Mouse (Mus musculus): Measurements from ENCODE around the gene Clstn3.
"Not testable (repeated sequence)": the region's sequence is repeated elsewhere in the genome, so short reads cannot be mapped to it uniquely, and the experiment has no call there.

Gene Clstn3

DNA sequence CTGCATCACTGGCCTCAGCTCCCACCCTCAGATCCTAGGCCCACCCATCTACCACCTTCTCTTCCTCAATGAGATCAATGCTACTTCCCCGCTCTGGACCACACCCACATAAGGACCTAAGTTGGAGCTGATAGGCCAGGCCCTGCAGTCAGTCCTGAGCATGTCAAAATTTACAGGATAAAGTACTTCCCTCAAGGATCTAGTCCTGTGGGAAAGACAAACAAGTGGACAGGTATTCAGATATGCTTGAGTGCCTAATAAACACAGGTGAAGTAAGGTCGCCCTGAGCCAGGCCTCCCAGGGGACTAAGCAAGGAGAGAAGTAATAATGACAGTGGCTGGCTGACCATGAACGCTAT lies 15.0 kb upstream of the Clstn3 start:
- DNase-seq (ENCODE audit: low read depth, low spot score): no peak

DNA sequence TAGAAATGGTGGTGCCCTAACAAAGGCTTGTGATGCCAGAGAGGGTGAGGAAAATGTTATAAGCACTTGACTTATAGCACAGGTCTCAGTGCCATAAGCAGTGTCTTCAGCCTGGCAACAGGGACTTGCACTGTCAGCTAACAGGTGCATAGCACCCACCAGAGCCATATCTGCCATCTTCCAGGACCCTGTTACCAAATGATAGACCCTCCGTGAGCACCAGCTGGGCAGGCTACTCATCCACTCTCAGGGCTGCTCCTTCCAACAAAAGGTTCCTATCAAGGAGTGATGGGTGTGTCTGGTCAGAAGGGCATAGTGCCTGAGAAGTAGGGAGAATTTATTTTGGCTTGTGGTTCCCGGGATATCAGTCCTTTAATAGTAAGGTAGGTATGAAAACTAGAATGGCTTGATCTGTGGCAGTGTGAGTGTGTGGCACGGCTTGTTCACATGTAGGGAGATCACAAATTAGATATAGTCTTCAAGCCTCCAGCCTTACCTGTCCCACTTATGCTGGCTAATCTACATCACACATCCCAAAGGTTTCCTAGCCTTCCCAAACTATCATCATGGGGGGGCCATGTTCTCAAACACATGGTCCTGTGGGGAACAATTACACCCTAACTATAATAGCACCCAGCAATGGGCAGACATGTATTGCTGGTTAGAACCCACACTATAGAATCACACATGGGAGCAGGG lies 14.4 kb upstream of the Clstn3 start:
- no peak for DNase-seq (ENCODE audit: low read depth, low spot score)

DNA sequence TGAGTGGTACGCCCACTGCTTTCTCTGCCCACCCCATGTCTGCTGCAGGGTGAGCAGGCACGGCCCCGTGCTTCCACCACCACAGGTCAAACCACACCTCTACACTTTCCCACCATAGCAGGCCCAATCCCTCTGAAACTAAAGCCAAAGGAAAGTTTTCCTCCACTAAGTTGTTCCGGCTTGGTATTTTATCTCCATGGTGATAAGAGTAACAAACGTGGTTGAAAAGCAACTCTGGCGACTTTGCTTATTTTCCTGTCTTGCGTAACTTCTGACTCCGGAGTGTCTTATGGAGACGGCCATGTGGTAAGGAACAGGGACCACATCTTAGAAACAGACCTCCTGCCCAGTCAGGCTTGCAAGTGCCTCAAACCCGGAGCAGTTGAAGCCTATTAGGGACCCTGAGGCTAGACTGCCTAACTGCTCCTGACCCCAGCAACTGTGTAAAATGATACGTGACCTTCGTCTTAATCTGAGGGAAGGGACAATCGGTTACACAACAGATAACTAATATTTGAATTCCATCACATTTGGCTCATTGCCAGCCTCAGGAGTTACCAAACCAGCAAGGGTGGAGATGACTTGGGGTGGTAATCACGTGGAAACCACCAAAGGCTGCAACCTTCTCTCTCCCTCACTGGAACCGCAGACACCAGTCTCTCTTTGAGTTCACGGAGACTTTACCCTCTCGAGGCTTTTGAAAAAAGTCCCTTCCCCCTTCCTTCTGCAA lies 13.5 kb upstream of the Clstn3 start:
- DNase-seq (ENCODE audit: low read depth, low spot score): no peak

DNA sequence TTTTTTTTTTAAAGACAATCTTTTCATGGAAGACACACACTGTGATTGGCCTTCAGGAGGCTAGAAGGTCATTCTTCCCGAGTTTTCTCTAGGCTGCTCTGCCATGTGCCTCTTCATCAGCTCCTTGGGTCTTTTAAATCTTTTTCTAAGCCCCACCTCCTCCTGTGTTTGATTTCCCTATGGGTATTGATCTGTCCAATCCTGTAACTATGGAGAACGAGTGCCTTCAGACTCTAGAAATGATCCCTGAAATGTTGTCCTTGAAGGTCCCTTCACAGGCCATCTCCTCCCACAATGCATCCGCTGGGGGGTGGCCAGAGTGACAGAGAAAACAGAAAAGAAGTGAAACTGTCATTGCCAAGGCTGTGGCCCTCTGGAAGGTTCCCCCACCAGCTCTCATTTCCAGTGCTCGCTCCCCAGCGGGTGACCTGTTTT lies 12.6 kb upstream of the Clstn3 start:
- no peak for DNase-seq (ENCODE audit: low read depth, low spot score)

DNA sequence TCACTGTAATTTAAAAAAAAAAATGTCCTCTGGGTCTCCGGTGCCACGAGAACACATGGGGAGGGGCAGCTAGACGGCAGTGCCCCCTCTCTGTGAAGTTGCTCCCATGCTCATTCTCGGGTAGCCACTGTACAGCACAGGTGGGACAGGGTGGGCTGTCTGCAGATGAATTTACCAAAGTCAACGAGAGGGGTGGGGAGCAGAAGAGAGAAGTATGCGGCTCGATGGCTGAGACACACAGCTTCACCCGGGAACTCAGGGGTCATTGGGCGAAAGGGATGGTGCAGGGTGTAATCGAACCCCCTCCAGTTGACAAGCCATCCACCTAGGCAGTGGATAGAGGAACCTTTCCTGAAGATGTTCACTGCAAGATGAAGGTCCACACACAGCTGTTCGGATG lies 12.2 kb upstream of the Clstn3 start:
- no peak for DNase-seq (ENCODE audit: low read depth, low spot score)

DNA sequence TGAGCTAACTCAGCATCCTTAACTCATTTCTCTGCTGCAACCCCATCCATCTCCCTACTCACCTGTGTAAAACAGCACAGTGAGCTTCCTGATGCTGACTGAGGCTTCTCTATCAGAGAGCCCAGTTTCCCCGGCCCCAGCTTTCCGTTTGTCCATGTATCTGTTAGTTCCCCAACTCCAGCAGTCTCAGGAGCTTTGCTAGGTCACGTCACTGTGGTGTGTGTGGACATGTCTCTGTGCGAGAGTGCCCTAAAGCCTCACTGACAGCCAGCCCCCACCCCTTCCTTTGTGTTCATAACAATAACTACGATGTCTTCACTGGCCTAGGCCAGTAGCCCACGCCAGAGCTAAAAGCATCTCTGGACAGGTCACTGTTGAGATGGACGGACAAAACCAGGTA lies 11.6 kb upstream of the Clstn3 start:
- no peak for DNase-seq (ENCODE audit: low read depth, low spot score)

DNA sequence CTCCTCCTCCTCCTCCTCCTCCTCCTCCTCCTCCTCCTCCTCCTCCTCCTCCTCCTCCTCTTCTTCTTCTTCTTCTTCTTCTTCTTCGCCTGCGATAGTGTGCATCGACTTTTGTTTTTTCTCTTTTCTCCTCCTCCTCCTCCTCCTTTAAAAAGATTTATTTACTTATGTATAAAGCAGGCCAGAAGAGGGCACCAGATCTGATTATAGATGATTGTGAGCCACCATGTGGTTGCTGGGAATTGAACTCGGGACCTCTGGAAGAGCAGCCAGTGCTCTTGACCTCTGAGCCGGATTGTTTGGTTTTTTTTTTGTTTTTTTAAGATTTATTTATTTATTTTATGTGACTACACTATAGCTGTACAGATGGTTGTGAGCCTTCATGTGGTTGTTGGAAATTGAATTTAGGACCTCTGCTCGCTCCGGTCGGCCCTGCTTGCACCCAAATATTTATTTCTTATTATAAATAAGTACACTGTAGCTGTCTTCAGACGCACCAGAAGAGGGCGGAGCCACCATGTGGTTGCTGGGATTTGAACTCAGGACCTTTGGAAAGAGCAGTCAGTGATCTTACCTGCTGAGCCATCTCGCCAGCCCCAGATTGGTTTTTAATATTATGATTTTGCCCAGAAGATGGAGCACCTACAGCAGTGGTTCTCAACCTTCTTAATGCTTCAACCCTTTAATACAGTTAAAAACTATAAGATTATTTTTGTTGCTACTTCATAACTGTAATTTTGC lies 10.9 kb upstream of the Clstn3 start:
- not testable (repeated sequence) for DNase-seq (ENCODE audit: low read depth, low spot score)

DNA sequence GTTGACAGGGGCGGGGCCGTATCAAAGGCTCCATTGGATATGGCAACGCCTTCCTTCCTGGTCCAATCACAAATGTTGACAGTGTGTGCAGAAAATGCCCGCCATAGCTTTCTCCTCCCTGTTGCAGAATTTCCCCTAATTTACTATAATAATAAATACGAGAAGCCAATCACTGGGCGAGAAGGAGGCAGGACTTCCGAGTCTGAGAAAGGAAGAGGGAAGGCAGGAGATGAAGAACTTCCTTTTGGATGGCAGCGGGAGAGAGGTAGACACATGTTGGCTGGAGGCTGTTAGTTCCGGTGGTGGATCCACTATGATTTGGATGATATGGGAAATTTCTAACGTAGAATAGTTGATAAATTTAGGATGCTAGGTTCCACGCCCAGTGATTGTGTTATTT lies 10.0 kb upstream of the Clstn3 start:
- no peak for DNase-seq (ENCODE audit: low read depth, low spot score)

DNA sequence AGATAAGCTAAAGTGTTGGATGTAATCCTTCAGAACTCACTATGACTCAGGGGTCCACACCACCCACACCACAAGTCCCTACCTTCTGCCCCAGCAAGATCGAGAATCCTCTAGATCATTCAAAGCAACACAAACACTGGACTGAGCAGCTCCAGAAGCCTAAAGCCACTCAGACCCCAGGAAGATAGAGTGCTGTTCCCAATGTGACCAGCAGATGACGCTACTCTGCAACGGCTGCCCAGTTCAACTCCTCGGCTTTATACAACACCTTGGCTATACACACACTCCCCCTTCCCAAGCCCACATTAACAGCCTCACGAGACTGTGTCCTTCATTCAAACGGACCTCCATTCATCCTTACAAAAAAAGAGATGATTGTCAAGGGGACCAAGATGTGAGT lies 8.2 kb upstream of the Clstn3 start:
- no peak for DNase-seq (ENCODE audit: low read depth, low spot score)

DNA sequence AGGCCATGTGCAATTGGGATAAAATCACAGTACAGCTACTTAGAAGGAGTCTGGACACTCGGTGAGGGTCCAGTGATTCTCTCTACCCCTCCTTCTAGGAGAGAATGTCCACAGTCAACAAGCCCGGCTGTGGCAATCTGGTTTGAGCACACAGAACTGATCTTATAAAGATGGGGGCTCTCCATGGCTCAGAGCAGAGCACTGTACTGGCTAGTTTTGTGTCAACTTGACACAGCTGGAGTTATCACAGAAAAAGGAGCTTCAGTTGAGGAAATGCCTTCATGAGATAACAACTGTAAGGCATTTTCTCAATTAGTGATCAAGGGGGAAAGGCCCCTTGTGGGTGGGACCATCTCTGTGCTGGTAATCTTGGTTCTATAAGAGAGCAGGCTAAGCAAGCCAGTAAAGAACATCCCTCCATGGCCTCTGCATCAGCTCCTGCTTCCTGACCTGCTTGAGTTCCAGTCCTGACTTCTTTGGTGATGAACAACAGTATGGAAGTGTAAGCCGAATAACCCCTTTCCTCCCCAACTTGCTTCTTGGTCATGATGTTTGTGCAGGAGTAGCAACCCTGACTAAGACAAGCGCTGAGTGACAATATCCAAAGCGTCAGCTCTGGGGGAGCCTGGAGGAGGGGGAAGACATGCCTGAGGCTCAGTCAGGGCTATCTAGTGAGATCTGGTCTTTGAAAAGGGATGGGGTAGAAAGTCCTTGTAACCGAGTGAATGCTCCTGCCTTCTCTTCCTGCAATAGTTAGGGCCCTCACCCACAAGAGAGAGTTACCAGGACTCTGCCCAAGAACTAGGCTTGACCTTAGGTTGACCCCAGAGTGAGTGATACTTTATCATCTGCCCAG lies 7.4 kb upstream of the Clstn3 start:
- DNase-seq (ENCODE audit: low read depth, low spot score): not testable (repeated sequence)

DNA sequence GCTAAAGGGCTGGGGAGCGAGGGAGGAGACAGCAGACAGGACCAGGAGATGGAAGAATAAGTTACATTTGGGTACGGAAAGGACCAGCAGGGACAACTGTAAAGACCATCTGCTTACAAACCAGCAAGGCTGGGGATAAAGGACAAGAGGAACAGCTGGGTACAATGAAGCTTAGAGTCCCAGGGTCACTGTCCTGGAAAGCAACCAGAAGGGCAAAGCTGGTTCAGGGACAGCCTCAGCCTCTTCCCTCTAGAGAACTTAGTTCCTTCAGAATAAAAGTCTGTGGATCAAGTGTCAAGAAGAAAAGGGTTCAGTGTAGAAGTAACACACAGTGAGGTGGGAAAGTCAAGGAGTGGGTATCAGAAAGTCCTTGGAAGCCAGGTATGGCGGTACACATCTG lies 6.5 kb upstream of the Clstn3 start:
- no peak for DNase-seq (ENCODE audit: low read depth, low spot score)

DNA sequence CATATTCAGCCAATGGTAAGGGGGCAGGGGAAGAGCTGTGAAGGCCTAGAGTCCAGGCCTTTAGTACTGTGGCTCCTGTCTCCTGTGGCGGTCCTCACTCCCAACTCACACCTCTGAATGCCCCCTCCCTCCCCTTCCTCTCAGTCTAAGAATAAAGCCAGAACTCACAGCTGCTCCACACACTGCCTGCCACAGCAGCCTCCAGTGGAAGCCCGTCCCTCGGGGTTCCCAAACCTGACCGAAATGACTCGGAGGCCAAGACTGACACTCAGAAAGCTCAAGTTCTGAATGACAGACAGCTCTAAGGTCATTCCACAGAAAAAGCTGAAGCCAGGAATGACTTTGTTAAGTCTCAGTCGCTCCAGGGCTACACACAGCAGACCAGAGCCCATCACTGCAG lies 1.1 kb upstream of the Clstn3 start:
- DNase-seq (ENCODE audit: low read depth, low spot score): no peak

DNA sequence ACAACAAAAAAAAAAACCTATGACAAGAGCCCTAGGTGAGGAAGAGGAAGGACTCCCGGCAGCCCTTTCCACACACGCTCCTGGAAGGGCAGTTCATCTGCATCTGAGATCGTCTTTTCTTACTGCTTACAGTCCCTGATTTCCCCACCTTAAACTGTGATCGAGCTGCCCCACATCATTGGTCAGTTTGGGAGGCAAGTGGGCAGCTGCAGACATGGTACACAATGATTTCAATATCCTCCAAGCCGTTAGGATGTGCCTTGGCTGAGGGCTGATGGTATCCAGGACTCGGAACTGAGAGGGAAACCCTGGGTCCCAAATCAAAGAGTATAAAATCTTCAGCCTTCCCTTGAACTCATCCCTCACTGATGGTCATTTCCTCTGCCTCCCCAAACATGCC lies 705 bp upstream of the Clstn3 start:
- DNase-seq (ENCODE audit: low read depth, low spot score): no peak

DNA sequence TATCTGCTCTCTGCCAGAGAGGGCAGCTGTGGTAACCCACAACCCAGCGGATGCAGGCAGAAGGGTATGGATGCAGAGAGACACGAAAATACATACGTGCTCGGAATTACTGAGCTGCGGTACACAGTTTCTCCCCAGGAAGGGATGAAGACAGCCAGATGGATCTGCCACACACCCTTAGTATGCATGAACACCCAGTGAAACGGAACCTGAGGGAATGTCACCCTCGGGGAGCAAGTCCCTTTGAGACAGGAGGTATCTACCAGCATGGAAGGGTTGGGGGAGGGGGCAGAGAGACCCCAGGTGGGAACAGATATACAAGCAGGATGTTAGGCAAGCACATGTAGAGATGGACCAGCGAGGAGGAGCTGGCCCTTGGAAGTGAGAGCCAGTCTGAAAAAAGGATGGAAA lies 708 bp downstream of the Clstn3 start:
- DNase-seq (ENCODE audit: low read depth, low spot score): no peak

DNA sequence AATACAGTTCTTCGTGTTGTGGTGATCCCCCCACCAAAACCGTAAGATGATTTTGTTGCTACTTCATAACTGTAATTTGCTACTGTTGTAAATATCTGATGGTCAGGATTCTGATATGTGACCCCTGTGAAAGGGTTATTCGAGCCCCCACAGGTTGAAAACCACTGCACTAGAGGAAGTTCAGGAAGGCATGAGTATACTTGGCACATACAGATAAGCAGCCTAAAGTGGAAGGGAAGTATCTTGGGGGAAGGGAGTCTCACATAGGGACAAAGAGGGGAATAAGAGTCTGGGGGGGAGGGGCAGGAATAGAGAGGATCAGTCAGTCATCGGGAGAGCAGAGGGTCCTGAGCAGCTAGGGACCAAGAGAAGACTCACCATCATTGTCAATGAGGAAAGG lies 5.2 kb downstream of the Clstn3 start:
- DNase-seq (ENCODE audit: low read depth, low spot score): no peak

DNA sequence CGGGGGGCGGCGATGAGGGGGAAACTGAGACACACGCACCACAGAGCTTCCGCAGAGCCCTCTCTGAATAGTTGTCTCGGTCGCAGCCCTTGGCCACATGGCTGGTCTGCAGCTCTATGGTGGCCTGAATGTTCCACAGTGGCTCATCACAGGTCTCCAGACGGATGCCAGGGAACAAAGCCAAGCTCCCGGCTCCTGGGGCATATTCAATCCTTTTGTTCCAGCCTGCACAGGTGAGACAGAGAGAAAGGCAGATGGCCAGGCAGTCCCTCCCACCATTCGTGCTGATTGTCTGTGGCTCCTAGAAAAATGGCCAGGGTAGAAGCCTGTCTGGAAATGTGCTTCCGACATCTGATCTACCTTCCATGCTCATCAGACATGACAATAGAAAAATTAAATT lies 6.1 kb downstream of the Clstn3 start:
- no peak for DNase-seq (ENCODE audit: low read depth, low spot score)

DNA sequence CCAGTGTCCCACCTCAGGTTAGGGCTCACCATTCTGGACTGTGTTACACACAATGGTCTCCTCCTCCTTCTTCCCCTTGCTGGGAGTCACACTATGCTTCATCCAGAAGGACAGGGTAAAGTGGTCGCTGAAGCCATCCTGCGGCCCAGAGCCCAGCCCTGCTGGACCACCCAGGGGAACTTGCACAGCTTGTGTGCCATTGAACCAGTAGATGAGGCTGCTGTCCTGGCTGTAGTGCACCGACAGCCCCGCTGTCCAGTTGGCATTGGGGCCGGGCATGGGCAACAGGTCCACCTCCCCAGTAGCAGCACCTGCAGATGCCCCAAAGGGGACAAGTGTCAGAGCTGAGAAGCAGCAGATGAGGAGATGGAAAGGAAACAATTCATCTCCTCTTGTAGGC lies 6.8 kb downstream of the Clstn3 start:
- no peak for DNase-seq (ENCODE audit: low read depth, low spot score)

DNA sequence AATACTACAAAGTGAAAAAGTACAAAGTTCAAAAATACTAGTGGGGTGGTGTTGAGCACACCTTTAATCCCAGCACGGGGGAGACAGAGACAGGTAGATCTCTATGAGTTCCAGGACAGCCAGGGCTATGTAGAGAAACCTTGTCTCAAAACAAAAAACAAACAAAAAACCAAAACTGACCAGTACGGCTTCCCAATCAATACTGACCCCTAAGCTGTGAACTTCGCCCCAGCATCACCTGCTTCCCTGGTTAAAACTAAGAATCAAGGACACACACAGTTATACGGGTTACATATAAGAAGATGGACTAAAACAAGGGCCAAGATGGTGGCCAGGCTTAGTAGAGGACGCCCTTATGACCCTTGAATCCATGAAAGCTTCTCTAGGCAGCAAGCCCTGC lies 8.4 kb downstream of the Clstn3 start:
- no peak for DNase-seq (ENCODE audit: low read depth, low spot score)

DNA sequence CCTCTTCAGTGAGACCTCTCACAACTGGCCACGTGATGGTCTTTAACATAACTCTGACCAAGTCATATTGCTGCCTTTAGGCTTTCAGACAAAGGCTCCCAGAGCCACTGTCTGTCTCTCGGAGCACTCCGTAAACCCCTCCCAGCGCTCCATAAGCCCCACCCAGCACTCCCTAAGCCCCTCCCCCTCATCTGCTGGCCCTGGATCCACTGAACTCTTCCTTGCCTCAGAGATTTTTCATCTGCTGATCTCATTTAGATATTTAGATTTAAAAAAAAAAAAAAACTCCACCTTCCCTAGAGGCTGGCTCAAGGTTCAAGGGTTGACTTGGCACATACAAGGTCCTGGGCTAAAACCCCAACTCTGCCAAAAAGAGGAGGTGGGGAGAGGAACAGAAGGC lies 10.8 kb downstream of the Clstn3 start:
- DNase-seq (ENCODE audit: low read depth, low spot score): no peak

DNA sequence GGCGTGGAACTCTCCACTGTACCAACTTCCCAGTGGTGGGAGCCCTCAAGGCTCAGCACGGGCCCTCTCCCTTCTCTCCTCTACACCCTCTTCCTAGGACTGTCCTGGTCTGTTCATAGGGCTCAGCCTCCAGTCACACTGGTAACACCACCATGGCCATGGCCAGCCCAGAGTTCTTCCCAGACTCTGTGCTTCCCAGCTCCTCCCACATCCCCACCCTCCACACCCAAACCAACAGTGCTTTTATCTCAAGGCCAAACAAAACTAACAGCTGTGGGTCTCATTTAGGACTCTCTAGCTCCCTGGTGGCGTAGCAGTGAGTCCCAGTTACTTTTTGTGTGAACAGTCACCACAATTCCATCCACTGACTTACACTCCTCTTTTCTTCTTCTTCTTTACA lies 12.6 kb downstream of the Clstn3 start:
- no peak for DNase-seq (ENCODE audit: low read depth, low spot score)

DNA sequence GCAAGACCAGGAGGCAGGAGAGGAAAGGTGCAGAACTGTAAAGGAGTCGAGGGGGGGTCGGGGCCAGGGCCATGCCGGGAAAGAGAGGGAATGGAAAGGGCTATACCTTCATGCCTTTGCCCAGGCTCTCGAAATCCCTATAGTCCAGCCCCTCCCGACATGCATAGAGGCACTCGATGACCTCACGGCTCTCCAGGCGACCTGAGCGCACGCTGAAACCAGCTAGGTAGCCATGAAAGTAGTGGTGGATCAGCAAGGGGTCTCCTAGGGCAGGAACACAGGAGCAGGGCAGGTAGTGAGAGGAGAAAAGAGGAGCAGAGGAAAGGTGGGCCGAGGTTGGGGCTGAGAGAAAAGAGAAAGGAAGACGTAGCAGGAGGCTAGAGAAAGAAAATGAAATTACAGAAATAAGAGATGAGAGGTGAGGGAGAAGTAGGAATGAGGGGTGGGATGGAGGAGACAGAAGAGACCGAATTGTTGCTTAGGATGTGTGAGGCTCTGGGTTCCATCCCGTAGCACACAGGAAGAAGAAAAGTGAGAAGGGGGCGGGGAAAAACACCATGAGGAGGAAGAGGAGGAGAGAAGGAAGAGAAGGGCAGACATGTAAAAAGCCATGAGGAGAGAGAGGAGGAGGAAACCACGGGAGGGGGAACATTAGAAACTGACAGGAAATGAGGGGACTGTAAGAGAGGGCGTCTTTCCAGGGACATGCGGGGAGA lies 14.8 kb downstream of the Clstn3 start:
- DNase-seq (ENCODE audit: low read depth, low spot score): no peak
